Mouse (Mus musculus): ENCODE data around the gene Dglucy. TPM values are rescaled to one million over a fixed set of nuclear protein-coding genes. Genes with fewer than 3 reads are reported as not detected.

Dglucy gene
- polyA plus RNA-seq, 1 experiment from 2014 or later: 1.6 TPM

GRCm38 (mm10) chr12:100903761-100904160 is 124.9 kb downstream of the Dglucy start:
- 83% methylated on average over 9 of the region's 9 CpGs for WGBS (ENCODE audit: insufficient replicate concordance)
- H3K9ac ChIP-seq (ENCODE audit: low read depth, low read length): no peak overlapping the region
- ATAC-seq (replicated peaks; ENCODE audit: insufficient number of reproducible peaks, low FRiP score, low TSS enrichment): no peak
- H3K27ac ChIP-seq (ENCODE audit: low read depth, low read length): no peak overlapping the region
- no peak overlapping the region for H3K4me3 ChIP-seq (ENCODE audit: low read depth, low read length)
- H3K27me3 ChIP-seq (ENCODE audit: control insufficient read depth, insufficient read depth, low read length): peaks cover 52% of the 10 kb centered on the region
- no peaks in the 10 kb centered on the region for H3K4me1 ChIP-seq (ENCODE audit: control insufficient read depth, insufficient read depth, low read length)
- H3K4me2 ChIP-seq: no peak overlapping the region
- no peaks in the 10 kb centered on the region for H3K36me3 ChIP-seq (ENCODE audit: control insufficient read depth, insufficient read depth, low read length)
- no peaks in the 10 kb centered on the region for H3K9me3 ChIP-seq (replicated peaks; ENCODE audit: control insufficient read depth, low read length)

- Histone ChIP-seq H3K4me3 (ENCODE audit: low read depth, low read length) (no peak overlapping the region), H3K27ac (ENCODE audit: low read depth, low read length) (no peak overlapping the region), H3K9me3 (replicated peaks; ENCODE audit: control insufficient read depth, low read length) (no peaks in the 10 kb centered on the region), H3K4me2 (peak overlapping the region; percentile 86), H3K9ac (ENCODE audit: low read depth, low read length) (no peak overlapping the region), H3K27me3 (ENCODE audit: control insufficient read depth, insufficient read depth, low read length) (peaks cover 35% of the 10 kb centered on the region; the same call in 1 of the 2 replicates), H3K4me1 (ENCODE audit: control insufficient read depth, insufficient read depth, low read length) (no peaks in the 10 kb centered on the region), H3K36me3 (ENCODE audit: control insufficient read depth, insufficient read depth, low read length) (no peaks in the 10 kb centered on the region)
- ATAC-seq (replicated peaks; ENCODE audit: insufficient number of reproducible peaks, low FRiP score, low TSS enrichment): no peak
- WGBS (ENCODE audit: insufficient replicate concordance): 72% methylated on average over 5 of the region's 5 CpGs
These were observed 128.0 kb downstream of the Dglucy start for GRCm38 (mm10) chr12:100906861-100907260.

- Histone ChIP-seq H3K27ac (ENCODE audit: low read depth, low read length) (no peak within 1 kb of the TSS), H3K9me3 (replicated peaks; ENCODE audit: control insufficient read depth, low read length) (no peaks in the 10 kb centered on the region), H3K27me3 (ENCODE audit: control insufficient read depth, insufficient read depth, low read length) (peaks cover 26% of the 10 kb centered on the region; the same call in 1 of the 2 replicates), H3K9ac (ENCODE audit: low read depth, low read length) (peak within 1 kb of the TSS; percentile 69), H3K4me1 (ENCODE audit: control insufficient read depth, insufficient read depth, low read length) (no peaks in the 10 kb centered on the region), H3K36me3 (ENCODE audit: control insufficient read depth, insufficient read depth, low read length) (no peaks in the 10 kb centered on the region), H3K4me2 (peak within 1 kb of the TSS; percentile 86), H3K4me3 (ENCODE audit: low read depth, low read length) (peak within 1 kb of the TSS; percentile 53)
- peak; percentile 68; the same call in 1 of the 2 replicates for ATAC-seq (replicated peaks; ENCODE audit: insufficient number of reproducible peaks, low FRiP score, low TSS enrichment)
- 3% methylated on average over 39 of the region's 39 CpGs for WGBS (ENCODE audit: insufficient replicate concordance)
These were observed 128.9 kb downstream of the Dglucy start, which contains the start of gene Gpr68 for GRCm38 (mm10) chr12:100907598-100908297. Gene Gpr68 (minus strand): TSS chr12:100908198.

- Histone ChIP-seq H3K27ac (ENCODE audit: low read depth, low read length) (no peak overlapping the region), H3K36me3 (ENCODE audit: control insufficient read depth, insufficient read depth, low read length) (no peaks in the 10 kb centered on the region), H3K9me3 (replicated peaks; ENCODE audit: control insufficient read depth, low read length) (no peaks in the 10 kb centered on the region), H3K27me3 (ENCODE audit: control insufficient read depth, insufficient read depth, low read length) (peaks cover 26% of the 10 kb centered on the region; the same call in 1 of the 2 replicates), H3K4me2 (peak overlapping the region; percentile 86), H3K4me3 (ENCODE audit: low read depth, low read length) (peak overlapping the region; percentile 53), H3K4me1 (ENCODE audit: control insufficient read depth, insufficient read depth, low read length) (no peaks in the 10 kb centered on the region), H3K9ac (ENCODE audit: low read depth, low read length) (peak overlapping the region; percentile 69; the same call in 1 of the 2 replicates)
- 25% methylated on average over 10 of the region's 10 CpGs for WGBS (ENCODE audit: insufficient replicate concordance)
- ATAC-seq (replicated peaks; ENCODE audit: insufficient number of reproducible peaks, low FRiP score, low TSS enrichment): no peak
These were observed 129.6 kb downstream of the Dglucy start for GRCm38 (mm10) chr12:100908298-100909034.

- Histone ChIP-seq H3K4me1 (ENCODE audit: control insufficient read depth, insufficient read depth, low read length) (no peaks in the 10 kb centered on the region), H3K27me3 (ENCODE audit: control insufficient read depth, insufficient read depth, low read length) (peaks cover 26% of the 10 kb centered on the region; the same call in 1 of the 2 replicates), H3K27ac (ENCODE audit: low read depth, low read length) (no peak overlapping the region), H3K9me3 (replicated peaks; ENCODE audit: control insufficient read depth, low read length) (no peaks in the 10 kb centered on the region), H3K4me2 (no peak overlapping the region), H3K36me3 (ENCODE audit: control insufficient read depth, insufficient read depth, low read length) (no peaks in the 10 kb centered on the region), H3K4me3 (ENCODE audit: low read depth, low read length) (no peak overlapping the region), H3K9ac (ENCODE audit: low read depth, low read length) (no peak overlapping the region)
- WGBS (ENCODE audit: insufficient replicate concordance): 69% methylated on average over 6 of the region's 6 CpGs
- ATAC-seq (replicated peaks; ENCODE audit: insufficient number of reproducible peaks, low FRiP score, low TSS enrichment): no peak
These were observed 130.9 kb downstream of the Dglucy start for GRCm38 (mm10) chr12:100909765-100910164.

- Histone ChIP-seq H3K27me3 (ENCODE audit: control insufficient read depth, insufficient read depth, low read length) (peaks cover 26% of the 10 kb centered on the region; the same call in 1 of the 2 replicates), H3K9ac (ENCODE audit: low read depth, low read length) (no peak overlapping the region), H3K36me3 (ENCODE audit: control insufficient read depth, insufficient read depth, low read length) (no peaks in the 10 kb centered on the region), H3K4me2 (no peak overlapping the region), H3K9me3 (replicated peaks; ENCODE audit: control insufficient read depth, low read length) (no peaks in the 10 kb centered on the region), H3K4me3 (ENCODE audit: low read depth, low read length) (no peak overlapping the region), H3K27ac (ENCODE audit: low read depth, low read length) (no peak overlapping the region), H3K4me1 (ENCODE audit: control insufficient read depth, insufficient read depth, low read length) (no peaks in the 10 kb centered on the region)
- 80% methylated on average over 12 of the region's 12 CpGs for WGBS (ENCODE audit: insufficient replicate concordance)
- ATAC-seq (replicated peaks; ENCODE audit: insufficient number of reproducible peaks, low FRiP score, low TSS enrichment): no peak
These were observed 131.9 kb downstream of the Dglucy start for GRCm38 (mm10) chr12:100910731-100911130.

- Histone ChIP-seq H3K4me3 (ENCODE audit: low read depth, low read length) (no peak overlapping the region), H3K27me3 (ENCODE audit: control insufficient read depth, insufficient read depth, low read length) (no peaks in the 10 kb centered on the region; the same call in 1 of the 2 replicates), H3K36me3 (ENCODE audit: control insufficient read depth, insufficient read depth, low read length) (peaks cover 3% of the 10 kb centered on the region; the same call in 1 of the 2 replicates), H3K4me2 (no peak overlapping the region), H3K27ac (ENCODE audit: low read depth, low read length) (no peak overlapping the region), H3K4me1 (ENCODE audit: control insufficient read depth, insufficient read depth, low read length) (no peaks in the 10 kb centered on the region), H3K9ac (ENCODE audit: low read depth, low read length) (no peak overlapping the region), H3K9me3 (replicated peaks; ENCODE audit: control insufficient read depth, low read length) (no peaks in the 10 kb centered on the region)
- 82% methylated on average over 15 of the region's 15 CpGs for WGBS (ENCODE audit: insufficient replicate concordance)
- no peak for ATAC-seq (replicated peaks; ENCODE audit: insufficient number of reproducible peaks, low FRiP score, low TSS enrichment)
These were observed 145.9 kb downstream of the Dglucy start for GRCm38 (mm10) chr12:100924646-100925339.

Measured in heart, embryonic 11.5 days (tissue).